Mouse (Mus musculus) liver, embryonic 15.5 days (tissue): ENCODE measurements at regions not wholly inside any gene's neighbourhood (a gene's known extent, or its start where the extent isn't known, plus 50 kb on each side); places are given as distances from the start of the nearest gene placed in this dataset.

Source experiments
- ATAC-seq: fragments of 200-750 bp; cut with Nextera tagmentation; 2 replicates; pipeline ENCODE4 v1.8.0; 2017; ENCODE audit warnings: moderate number of reproducible peaks, mild to moderate bottlenecking, moderate library complexity; ENCODE audit not compliant: insufficient read depth
- H3K27ac ChIP-seq: fragments of 300-500 bp; sonication (generic); replicated peaks from 2 replicates; pipeline ENCODE4 v1.5.1; 2015; ENCODE audit warnings: mild to moderate bottlenecking, inconsistent platforms
- H3K27me3 ChIP-seq: fragments of 300-500 bp; sonication (generic); 2 replicates; pipeline ENCODE4 v1.6.1; 2015; ENCODE audit warnings: mild to moderate bottlenecking, inconsistent platforms
- H3K36me3 ChIP-seq: fragments of 300-500 bp; sonication (generic); replicated peaks from 2 replicates; pipeline ENCODE4 v1.6.1; 2015; ENCODE audit warnings: moderate library complexity, mild to moderate bottlenecking, inconsistent platforms
- H3K4me1 ChIP-seq: fragments of 300-500 bp; sonication (generic); replicated peaks from 2 replicates; pipeline ENCODE4 v1.6.1; 2015; ENCODE audit warnings: inconsistent platforms
- H3K4me2 ChIP-seq: fragments of 300-500 bp; sonication (generic); 2 replicates; pipeline ENCODE4 v1.6.1; 2015; ENCODE audit warnings: moderate library complexity, mild to moderate bottlenecking, inconsistent platforms
- H3K4me3 ChIP-seq: fragments of 300-500 bp; sonication (generic); replicated peaks from 2 replicates; pipeline ENCODE4 v1.5.1; 2015; ENCODE audit warnings: mild to moderate bottlenecking, inconsistent platforms
- H3K9ac ChIP-seq: fragments of 300-500 bp; sonication (generic); 2 replicates; pipeline ENCODE4 v1.6.1; 2015; ENCODE audit warnings: moderate library complexity, mild to moderate bottlenecking, inconsistent platforms
- H3K9me3 ChIP-seq: fragments of 300-500 bp; sonication (generic); replicated peaks from 2 replicates; pipeline ENCODE4 v1.6.1; 2016; ENCODE audit warnings: inconsistent platforms
- WGBS: fragments of 180-500 bp; shearing (Covaris S2); methylation state at CpG from one replicate; pipeline ENCODE4 v1.1.7; 2015; ENCODE audit warnings: mixed read lengths; ENCODE audit not compliant: insufficient replicate concordance; 5-methylcytosine and 5-hydroxymethylcytosine counted together

GRCm38 (mm10) chr6:51280231-51280630 is 152.2 kb upstream of the Nfe2l3 start:
- peaks cover 10% of the 10 kb centered on the region for H3K27me3 ChIP-seq
- no peak overlapping the region for H3K4me3 ChIP-seq
- H3K4me2 ChIP-seq, result no peak overlapping the region
- 25% methylated on average over 7 of the region's 7 CpGs for WGBS
- ATAC-seq, result no peak
- no peaks in the 10 kb centered on the region for H3K36me3 ChIP-seq
- no peak overlapping the region for H3K27ac ChIP-seq
- H3K9ac ChIP-seq, result no peak overlapping the region
- H3K9me3 ChIP-seq, result no peaks in the 10 kb centered on the region
- no peaks in the 10 kb centered on the region for H3K4me1 ChIP-seq

GRCm38 (mm10) chr6:51283916-51284706 is 148.4 kb upstream of the Nfe2l3 start:
- Histone ChIP-seq H3K4me2 (no peak overlapping the region), H3K4me1 (no peaks in the 10 kb centered on the region), H3K9ac (no peak overlapping the region), H3K27ac (no peak overlapping the region), H3K27me3 (no peaks in the 10 kb centered on the region; the same call in 1 of the 2 replicates), H3K36me3 (no peaks in the 10 kb centered on the region), H3K4me3 (no peak overlapping the region), H3K9me3 (no peaks in the 10 kb centered on the region)
- ATAC-seq, result no peak
- 62% methylated on average over 11 of the region's 11 CpGs for WGBS

GRCm38 (mm10) chr6:51284881-51285280 is 147.6 kb upstream of the Nfe2l3 start:
- Histone ChIP-seq H3K27ac (no peak overlapping the region), H3K4me2 (no peak overlapping the region), H3K4me1 (no peaks in the 10 kb centered on the region), H3K36me3 (no peaks in the 10 kb centered on the region), H3K27me3 (no peaks in the 10 kb centered on the region), H3K9me3 (no peaks in the 10 kb centered on the region), H3K9ac (no peak overlapping the region), H3K4me3 (no peak overlapping the region)
- WGBS, result 68% methylated on average over 9 of the region's 9 CpGs
- no peak for ATAC-seq

GRCm38 (mm10) chr6:51286836-51287235 is 145.6 kb upstream of the Nfe2l3 start:
- Histone ChIP-seq H3K36me3 (no peaks in the 10 kb centered on the region), H3K4me1 (no peaks in the 10 kb centered on the region), H3K4me3 (no peak overlapping the region), H3K4me2 (no peak overlapping the region), H3K9me3 (no peaks in the 10 kb centered on the region), H3K27me3 (no peaks in the 10 kb centered on the region; the same call in 1 of the 2 replicates), H3K9ac (no peak overlapping the region), H3K27ac (no peak overlapping the region)
- ATAC-seq, result no peak
- WGBS, result 34% methylated on average over 2 of the region's 2 CpGs

GRCm38 (mm10) chr6:51287383-51287782 is 145.1 kb upstream of the Nfe2l3 start:
- Histone ChIP-seq H3K9me3 (no peaks in the 10 kb centered on the region), H3K4me1 (no peaks in the 10 kb centered on the region), H3K27me3 (no peaks in the 10 kb centered on the region; the same call in 1 of the 2 replicates), H3K36me3 (no peaks in the 10 kb centered on the region), H3K4me2 (no peak overlapping the region), H3K9ac (no peak overlapping the region), H3K4me3 (no peak overlapping the region), H3K27ac (no peak overlapping the region)
- WGBS, result 40% methylated on average over 2 of the region's 2 CpGs
- ATAC-seq, result no peak

GRCm38 (mm10) chr6:51287807-51288206 is 144.7 kb upstream of the Nfe2l3 start:
- Histone ChIP-seq H3K9me3 (no peaks in the 10 kb centered on the region), H3K9ac (no peak overlapping the region), H3K4me2 (no peak overlapping the region), H3K27me3 (no peaks in the 10 kb centered on the region; the same call in 1 of the 2 replicates), H3K4me3 (no peak overlapping the region), H3K27ac (no peak overlapping the region), H3K36me3 (no peaks in the 10 kb centered on the region), H3K4me1 (no peaks in the 10 kb centered on the region)
- WGBS, result 45% methylated on average over 6 of the region's 6 CpGs
- no peak for ATAC-seq

- WGBS, result 53% methylated on average over 7 of the region's 7 CpGs
- no peak for ATAC-seq
- Histone ChIP-seq H3K36me3 (no peaks in the 10 kb centered on the region), H3K9me3 (no peaks in the 10 kb centered on the region), H3K9ac (no peak overlapping the region), H3K4me1 (no peaks in the 10 kb centered on the region), H3K4me2 (no peak overlapping the region), H3K4me3 (no peak overlapping the region), H3K27me3 (no peaks in the 10 kb centered on the region; the same call in 1 of the 2 replicates), H3K27ac (no peak overlapping the region)
Observed at GRCm38 (mm10) chr6:51288306-51289066, 144.0 kb upstream of the Nfe2l3 start.

- no peaks in the 10 kb centered on the region for H3K9me3 ChIP-seq
- no peaks in the 10 kb centered on the region for H3K4me1 ChIP-seq
- no peak overlapping the region for H3K4me2 ChIP-seq
- no peaks in the 10 kb centered on the region; the same call in 1 of the 2 replicates for H3K27me3 ChIP-seq
- H3K9ac ChIP-seq, result no peak overlapping the region
- no peaks in the 10 kb centered on the region for H3K36me3 ChIP-seq
- no peak overlapping the region for H3K27ac ChIP-seq
- no peak overlapping the region for H3K4me3 ChIP-seq
- 43% methylated on average over 6 of the region's 6 CpGs for WGBS
- no peak for ATAC-seq
Observed at GRCm38 (mm10) chr6:51289067-51289725, 143.3 kb upstream of the Nfe2l3 start.

GRCm38 (mm10) chr6:51300694-51301417 is 131.6 kb upstream of the Nfe2l3 start:
- WGBS, result 35% methylated on average over 11 of the region's 11 CpGs
- Histone ChIP-seq H3K27me3 (no peaks in the 10 kb centered on the region), H3K4me3 (no peak overlapping the region), H3K27ac (no peak overlapping the region), H3K4me1 (peaks cover 15% of the 10 kb centered on the region), H3K36me3 (no peaks in the 10 kb centered on the region), H3K9me3 (no peaks in the 10 kb centered on the region), H3K9ac (no peak overlapping the region), H3K4me2 (no peak overlapping the region)
- ATAC-seq, result no peak

- 37% methylated on average over 4 of the region's 4 CpGs for WGBS
- no peaks in the 10 kb centered on the region for H3K9me3 ChIP-seq
- no peak overlapping the region for H3K4me2 ChIP-seq
- H3K9ac ChIP-seq, result no peak overlapping the region
- no peaks in the 10 kb centered on the region for H3K27me3 ChIP-seq
- no peaks in the 10 kb centered on the region for H3K36me3 ChIP-seq
- no peak overlapping the region for H3K27ac ChIP-seq
- no peak for ATAC-seq
- no peak overlapping the region for H3K4me3 ChIP-seq
- peaks cover 15% of the 10 kb centered on the region for H3K4me1 ChIP-seq
Observed at GRCm38 (mm10) chr6:51301831-51302230, 130.6 kb upstream of the Nfe2l3 start.
